Mouse (Mus musculus) intestine, embryonic 16.5 days (tissue): Measurements from ENCODE around the gene Cracr2b. TPM values are rescaled to one million over a fixed set of nuclear protein-coding genes. Genes with fewer than 3 reads are reported as not detected.

Experiments
- ATAC-seq: fragments of 200-750 bp; cut with Nextera tagmentation; 2 replicates; pipeline ENCODE4 v1.8.0; 2017; ENCODE audit warnings: moderate TSS enrichment, moderate library complexity
- H3K27ac ChIP-seq: fragments of 300-500 bp; sonication (generic); 2 replicates; pipeline ENCODE4 v1.5.1; 2014; ENCODE audit warnings: mild to moderate bottlenecking, low read length
- H3K27me3 ChIP-seq: fragments of 300-500 bp; sonication (generic); replicated peaks from 2 replicates; pipeline ENCODE4 v1.6.1; 2014; ENCODE audit warnings: low read length, control low read depth, mixed read lengths; ENCODE audit not compliant: control insufficient read depth, insufficient read depth
- H3K36me3 ChIP-seq: fragments of 300-500 bp; sonication (generic); 2 replicates; pipeline ENCODE4 v1.6.1; 2014; ENCODE audit warnings: low read length, control low read depth; ENCODE audit not compliant: control insufficient read depth, insufficient read depth
- H3K4me1 ChIP-seq: fragments of 300-500 bp; sonication (generic); 2 replicates; pipeline ENCODE4 v1.6.1; 2014; ENCODE audit warnings: low read length, control low read depth, mixed read lengths; ENCODE audit not compliant: control insufficient read depth, insufficient read depth
- H3K4me2 ChIP-seq: fragments of 300-500 bp; sonication (generic); 2 replicates; pipeline ENCODE4 v1.6.1; 2014; ENCODE audit warnings: low read depth, low read length, control low read depth
- H3K4me3 ChIP-seq: fragments of 300-500 bp; sonication (generic); 2 replicates; pipeline ENCODE4 v1.5.1; 2014; ENCODE audit warnings: mild to moderate bottlenecking, low read length
- H3K9ac ChIP-seq: fragments of 300-500 bp; sonication (generic); 2 replicates; pipeline ENCODE4 v1.6.1; 2014; ENCODE audit warnings: low read depth, low read length
- H3K9me3 ChIP-seq: fragments of 300-500 bp; sonication (generic); 2 replicates; pipeline ENCODE4 v1.6.1; 2016; ENCODE audit warnings: low read length, control low read depth; ENCODE audit not compliant: control insufficient read depth
- WGBS: fragments of 180-500 bp; shearing (Covaris S2); extraction: QIAGEN DNeasy Blood & Tissue Kit; methylation state at CpG from one replicate; pipeline ENCODE4 v1.1.7; 2014; 5-methylcytosine and 5-hydroxymethylcytosine counted together
- polyA plus RNA-seq: library from polyadenylated mRNA; unstranded; fragments of >200 nt; fragmentation: Nextera tagmentation; extraction: Ambion mirVana; gene quantifications from 2 replicates; pipeline ENCODE4 v1.2.1, GENCODE M21; 2015

The Cracr2b gene
- polyA plus RNA-seq, 1 experiment from 2014 or later: 21.0 TPM

GRCm38 (mm10) chr7:141501820-141502555 lies 41.1 kb downstream of the Cracr2b start:
- Histone ChIP-seq H3K9me3 (no peaks in the 10 kb centered on the region), H3K4me1 (peaks cover 7% of the 10 kb centered on the region), H3K27ac (no peak overlapping the region), H3K4me3 (no peak overlapping the region), H3K36me3 (no peaks in the 10 kb centered on the region), H3K9ac (no peak overlapping the region), H3K27me3 (no peaks in the 10 kb centered on the region), H3K4me2 (no peak overlapping the region)
- WGBS: 84% methylated on average over 7 of the region's 7 CpGs
- ATAC-seq: no peak

- Histone ChIP-seq H3K27ac (no peak overlapping the region), H3K9me3 (no peaks in the 10 kb centered on the region), H3K4me3 (no peak overlapping the region), H3K27me3 (no peaks in the 10 kb centered on the region), H3K36me3 (no peaks in the 10 kb centered on the region), H3K4me2 (no peak overlapping the region), H3K9ac (no peak overlapping the region), H3K4me1 (peaks cover 7% of the 10 kb centered on the region)
- 94% methylated on average over 5 of the region's 5 CpGs for WGBS
- no peak for ATAC-seq
Observed at GRCm38 (mm10) chr7:141502556-141502905, 41.6 kb downstream of the Cracr2b start.

GRCm38 (mm10) chr7:141506278-141506677 lies 45.4 kb downstream of the Cracr2b start:
- WGBS: 80% methylated on average over 2 of the region's 2 CpGs
- ATAC-seq: no peak
- H3K4me1 ChIP-seq: peaks cover 10% of the 10 kb centered on the region
- H3K4me2 ChIP-seq: no peak overlapping the region
- no peaks in the 10 kb centered on the region for H3K9me3 ChIP-seq
- no peak overlapping the region for H3K4me3 ChIP-seq
- no peak overlapping the region for H3K27ac ChIP-seq
- no peaks in the 10 kb centered on the region for H3K27me3 ChIP-seq
- 0 out of 2 replicates have a peak, but pooled peaks cover 6% of the 10 kb centered on the region for H3K36me3 ChIP-seq
- no peak overlapping the region for H3K9ac ChIP-seq

GRCm38 (mm10) chr7:141508160-141508559 lies 47.3 kb downstream of the Cracr2b start:
- 0 out of 2 replicates have a peak, but pooled peaks cover 6% of the 10 kb centered on the region for H3K36me3 ChIP-seq
- no peak overlapping the region for H3K4me3 ChIP-seq
- H3K27ac ChIP-seq: peak overlapping the region; percentile 74
- no peak overlapping the region for H3K9ac ChIP-seq
- H3K4me2 ChIP-seq: no peak overlapping the region
- H3K27me3 ChIP-seq: no peaks in the 10 kb centered on the region
- peak; percentile 89 for ATAC-seq
- H3K9me3 ChIP-seq: no peaks in the 10 kb centered on the region
- H3K4me1 ChIP-seq: peaks cover 10% of the 10 kb centered on the region

GRCm38 (mm10) chr7:141510196-141510595 lies 49.3 kb downstream of the Cracr2b start:
- Histone ChIP-seq H3K27me3 (no peaks in the 10 kb centered on the region), H3K4me3 (no peak overlapping the region), H3K36me3 (0 out of 2 replicates have a peak, but pooled peaks cover 6% of the 10 kb centered on the region), H3K27ac (no peak overlapping the region), H3K4me2 (no peak overlapping the region), H3K9me3 (no peaks in the 10 kb centered on the region), H3K9ac (no peak overlapping the region), H3K4me1 (peaks cover 10% of the 10 kb centered on the region)
- 83% methylated on average over 5 of the region's 5 CpGs for WGBS
- no peak for ATAC-seq

- H3K27ac ChIP-seq: no peak overlapping the region
- no peaks in the 10 kb centered on the region for H3K9me3 ChIP-seq
- H3K9ac ChIP-seq: no peak overlapping the region
- H3K36me3 ChIP-seq: 0 out of 2 replicates have a peak, but pooled peaks cover 6% of the 10 kb centered on the region
- H3K4me2 ChIP-seq: no peak overlapping the region
- no peaks in the 10 kb centered on the region for H3K27me3 ChIP-seq
- no peak overlapping the region for H3K4me3 ChIP-seq
- 80% methylated on average over 8 of the region's 8 CpGs for WGBS
- H3K4me1 ChIP-seq: peaks cover 8% of the 10 kb centered on the region
- ATAC-seq: no peak
Observed at GRCm38 (mm10) chr7:141510681-141511191, 49.8 kb downstream of the Cracr2b start.

Other genes with a start within 250 kb of the Cracr2b start
- gene Lmntd2, start 247.0 kb upstream of the Cracr2b start, polyA plus RNA-seq: 4.0 TPM in 2 replicates
- gene Rassf7, start 245.2 kb upstream of the Cracr2b start, polyA plus RNA-seq: 75.6 and 77.5 TPM in 2 replicates
- 55.2 and 56.7 TPM in 2 replicates for gene Phrf1, start 232.3 kb upstream of the Cracr2b start, polyA plus RNA-seq
- 6.5 and 9.1 TPM in 2 replicates for gene Irf7, start 194.6 kb upstream of the Cracr2b start, polyA plus RNA-seq
- 167 and 234 TPM in 2 replicates for gene Cdhr5, start 184.3 kb upstream of the Cracr2b start, polyA plus RNA-seq
- gene Sct, start 182.0 kb upstream of the Cracr2b start, polyA plus RNA-seq: 304 and 334 TPM in 2 replicates
- gene Drd4, start 169.1 kb upstream of the Cracr2b start, polyA plus RNA-seq: 0.23 and 0.48 TPM in 2 replicates
- 61.0 and 64.4 TPM in 2 replicates for gene Deaf1, start 133.4 kb upstream of the Cracr2b start, polyA plus RNA-seq
- 32.4 and 34.2 TPM in 2 replicates for gene Tmem80, start 133.4 kb upstream of the Cracr2b start, polyA plus RNA-seq
- gene Eps8l2, start 122.2 kb upstream of the Cracr2b start, polyA plus RNA-seq: 191 and 214 TPM in 2 replicates
- 567 and 582 TPM in 2 replicates for gene Taldo1, start 68.9 kb upstream of the Cracr2b start, polyA plus RNA-seq
- 47.5 and 48.2 TPM in 2 replicates for gene Gatd1, start 47.0 kb upstream of the Cracr2b start, polyA plus RNA-seq
- 3.2 and 4.0 TPM in 2 replicates for gene Cend1, start 31.6 kb upstream of the Cracr2b start, polyA plus RNA-seq
- 34.6 and 37.7 TPM in 2 replicates for gene Slc25a22, start 23.2 kb upstream of the Cracr2b start, polyA plus RNA-seq
- 7.3 and 8.0 TPM in 2 replicates for gene Pidd1, start 17.1 kb upstream of the Cracr2b start, polyA plus RNA-seq
- gene Rplp2, start 13.7 kb upstream of the Cracr2b start, polyA plus RNA-seq: 1,164 and 1,258 TPM in 2 replicates
- gene Pnpla2, start 5.9 kb upstream of the Cracr2b start, polyA plus RNA-seq: 45.5 and 45.7 TPM in 2 replicates
- 30.6 and 30.8 TPM in 2 replicates for gene Cd151, start 6.3 kb downstream of the Cracr2b start, polyA plus RNA-seq
- 50.9 and 57.1 TPM in 2 replicates for gene Polr2l, start 14.0 kb downstream of the Cracr2b start, polyA plus RNA-seq
- 58.2 and 59.2 TPM in 2 replicates for gene Tspan4, start 14.1 kb downstream of the Cracr2b start, polyA plus RNA-seq
- 69.8 and 76.5 TPM in 2 replicates for gene Chid1, start 78.8 kb downstream of the Cracr2b start, polyA plus RNA-seq
- 89.4 and 103 TPM in 2 replicates for gene Ap2a2, start 101.1 kb downstream of the Cracr2b start, polyA plus RNA-seq
- 0.24 and 0.28 TPM in 2 replicates for gene Muc6, start 194.2 kb downstream of the Cracr2b start, polyA plus RNA-seq
- gene Muc2, start 229.2 kb downstream of the Cracr2b start, polyA plus RNA-seq: 22.1 and 28.5 TPM in 2 replicates